Mouse (Mus musculus) kidney, adult 2 months (tissue): Measurements from ENCODE around the gene Pdxk.
A peak's percentile ranks its signal among the peaks of the same experiment; 100 is the strongest.

Experiments used
- CTCF ChIP-seq: fragments of 200-500 bp; conservative IDR thresholded peaks from 2 replicates; pipeline ENCODE4 v1.5.1; 2011; ENCODE audit warnings: low read depth, mild to moderate bottlenecking, control low read depth, low read length, moderate library complexity, mixed read lengths; ENCODE audit not compliant: insufficient read depth, insufficient read length
- POLR2A ChIP-seq: fragments of 200-500 bp; IDR thresholded peaks from one replicate; pipeline ENCODE4 v1.6.1; 2011; ENCODE audit warnings: low read depth, low read length, control low read depth

GRCm38 (mm10) chr10:78392072-78392471 is 72.7 kb downstream of the Pdxk start:
- TF ChIP-seq CTCF (peak; percentile 91), POLR2A (no peak)
